Mouse (Mus musculus): Measurements from ENCODE around the gene Gemin6.
"Not testable (repeated sequence)": the region's sequence is repeated elsewhere in the genome, so short reads cannot be mapped to it uniquely, and the experiment has no call there.

- peak; percentile 94 for TF ChIP-seq TBP (IDR thresholded peaks at IDR 0.05; ENCODE audit: low read depth, low read length)
- TF ChIP-seq POLR2A (IDR thresholded peaks at IDR 0.05; ENCODE audit: control insufficient read depth in 1 of 2, insufficient read depth in 1 of 2, low read depth in 1 of 2, low read length in 2 of 2, poor library complexity in 1 of 2); EP300 (IDR thresholded peaks at IDR 0.05; ENCODE audit: low read depth in 1 of 2, low read length in 2 of 2); CHD1 (IDR thresholded peaks at IDR 0.05; ENCODE audit: low read depth, low read length); CTCF (IDR thresholded peaks at IDR 0.05 in 2 of 3, conservative IDR thresholded peaks at IDR 0.05 in 1 of 3; ENCODE audit: control insufficient read depth in 1 of 3, insufficient read depth in 1 of 3, low read depth in 2 of 3, low read length in 3 of 3, poor library complexity in 1 of 3, severe bottlenecking in 1 of 3); ZNF384 (IDR thresholded peaks at IDR 0.05; ENCODE audit: low read depth, low read length); BHLHE40 (IDR thresholded peaks at IDR 0.05; ENCODE audit: borderline replicate concordance, low read depth, low read length): not testable (repeated sequence)
These were observed 901 bp downstream of the Gemin6 start for GRCm38 (mm10) chr17:80225142-80225541.
